18 mouse cellular contexts compared by ENCODE assay signal in the genomic region with DNA sequence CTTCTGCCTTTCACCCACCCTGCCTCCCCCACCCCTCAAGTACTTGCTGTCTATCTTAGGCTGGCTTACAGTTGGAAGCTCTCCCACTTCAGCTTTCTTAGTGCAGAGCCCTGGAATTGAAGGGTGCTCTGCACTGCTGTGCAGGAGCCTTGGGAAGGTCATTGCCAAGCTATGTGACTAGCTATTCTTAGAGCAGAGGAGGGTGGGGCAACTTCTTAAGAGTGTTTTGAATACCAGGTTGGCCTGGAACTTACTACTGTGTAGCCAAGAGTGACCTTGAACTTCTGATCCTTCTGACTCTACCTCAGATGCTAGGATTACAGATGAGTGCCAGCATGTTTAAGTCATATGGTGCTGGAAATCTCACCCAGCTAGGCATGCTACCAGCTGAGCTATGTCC. TPM values are rescaled to one million over a fixed set of nuclear protein-coding genes. Genes with fewer than 3 reads are reported as not detected.
DNase-seq lines count a peak whose midpoint lies in the region.
"Had no signal": no experiment of that assay in that cellular context is flagged by ENCODE, and none has a peak within 500 bp of the region (broad histone marks: within the 10 kb centered on the region; RNA-seq: fewer than 3 reads in every experiment).

No protein-coding gene starts in this region.

- peak; percentile 79 for DNase-seq in heart, adult 11 months
- DNase-seq in heart, adult 18-20 months, result no peak
- DNase-seq in ES-CJ7 (ENCODE audit: low read depth, low spot score) (peak; percentile 92), R1 (ENCODE audit: low read depth, low spot score) (peak; percentile 95)
- DNase-seq in skeletal muscle tissue, adult 2 months (ENCODE audit: low read depth, low spot score), result peak; percentile 27
- DNase-seq in thymus, postnatal 36 days, result no peak
- DNase-seq in adrenal gland, postnatal 10 days, result no peak
- DNase-seq: adrenal gland, adult 2 months; adrenal gland, postnatal 25 days; cerebellum, adult 11-12 months; cerebellum, adult 8-10 months; cerebellum, postnatal 10 days; cerebellum, postnatal 36 days; embryo, embryonic 11 days; gastrocnemius, postnatal 36 days; kidney, adult 2 months had no signal

RNA-seq across cellular contexts. Expression of gene Ccpg1, which starts 10.9 kb away (rescaled TPM):
- total RNA-seq in heart, adult 18-20 months (2021), result 10 to 100 TPM; 84.9 to 95.1 TPM
- 10 to 100 TPM; 71.0 to 73.8 TPM for total RNA-seq in adrenal gland, postnatal 10 days (2021)

RNA-seq across cellular contexts. Expression of gene Ccpg1os, which starts 11.0 kb away (rescaled TPM):
- 1 to 10 TPM; 5.8 to 6.7 TPM for total RNA-seq in heart, adult 18-20 months (2021)
- total RNA-seq in adrenal gland, postnatal 10 days (2021), result 10 to 100 TPM; 11.3 to 12.4 TPM

RNA-seq across cellular contexts. Expression of gene Gm44503, which starts 37.5 kb away (rescaled TPM):
- not detected for total RNA-seq in heart, adult 18-20 months (2021)
- under 1 TPM in 1 of 2 experiments, not detected in 1; 0.21 TPM for total RNA-seq in adrenal gland, postnatal 10 days (2021)
- total RNA-seq: adrenal gland, adult 2 months; adrenal gland, postnatal 25 days; hematopoietic stem cell, adult 5-6 weeks; MEL had no signal

RNA-seq across cellular contexts. Expression of gene Dyx1c1, which starts 37.6 kb away (rescaled TPM):
- under 1 TPM; 0.30 to 0.57 TPM for total RNA-seq in heart, adult 18-20 months (2021)
- total RNA-seq in adrenal gland, postnatal 10 days (2021), result under 1 TPM; 0.66 to 0.85 TPM

RNA-seq across cellular contexts. Expression of gene Pigb, which starts 44.0 kb away (rescaled TPM):
- 1 to 10 TPM; 1.8 to 2.5 TPM for total RNA-seq in heart, adult 18-20 months (2021)
- total RNA-seq in adrenal gland, postnatal 10 days (2021), result 10 to 100 TPM in 1 of 2 experiments, 1 to 10 TPM in 1; 7.6 to 12.1 TPM

Comparison
In these comparisons a context has a peak if more than half of its experiments do, and no peak if none do; other contexts are left out.
1. DNase-seq: peak in heart, adult 11 months (single experiment), ES-CJ7 (single experiment), R1 (single experiment) and skeletal muscle tissue, adult 2 months (single experiment); none in heart, adult 18-20 months (0 of 2), thymus, postnatal 36 days (0 of 2) and adrenal gland, postnatal 10 days (single experiment).